Mouse (Mus musculus) spleen, adult 2 months (tissue): Measurements from ENCODE around the gene Hspa1a.
"Not testable (repeated sequence)": the region's sequence is repeated elsewhere in the genome, so short reads cannot be mapped to it uniquely, and the experiment has no call there.

Source experiments
- CTCF ChIP-seq: fragments of 200-500 bp; IDR thresholded peaks from 2 replicates; pipeline ENCODE4 v1.5.1; 2011; ENCODE audit warnings: mild to moderate bottlenecking, inconsistent platforms; ENCODE audit not compliant: insufficient read depth, insufficient read length, insufficient replicate concordance; ENCODE audit errors: extremely low read depth
- POLR2A ChIP-seq: fragments of 200-500 bp; IDR thresholded peaks from 2 replicates; pipeline ENCODE4 v1.6.1; 2011; ENCODE audit warnings: low read depth, low read length, inconsistent platforms

GRCm38 (mm10) chr17:34969822-34970221, 2.1 kb downstream of the Hspa1a start, which contains the start of gene Gm20481:
- TF ChIP-seq CTCF, POLR2A: not testable (repeated sequence)
